Mouse (Mus musculus) erythroid progenitor cell, adult 5-6 weeks (primary cell): ENCODE data around the gene Prpf6. TPM values are rescaled to one million over a fixed set of nuclear protein-coding genes. Genes with fewer than 3 reads are reported as not detected.
A peak's percentile ranks its signal among the peaks of the same experiment; 100 is the strongest.

ENCODE experiments used
- ATAC-seq: replicated peaks from 2 replicates; pipeline ENCODE4 v1.8.0; 2016; ENCODE audit warnings: moderate number of reproducible peaks, mild to moderate bottlenecking, moderate TSS enrichment, inconsistent platforms; ENCODE audit not compliant: poor library complexity, low FRiP score, severe bottlenecking
- total RNA-seq, 2 experiments: library from RNA; stranded (forward) in 1 of 2; stranded (reverse) in 1 of 2; fragments of 150-400 nt in 1 of 2; fragments of 186-747, 209-891 nt in 1 of 2; gene quantifications; 2 replicates each; pipeline versions ENCODE4 v1.2.3 to v1.2.4; 2015 to 2017; ENCODE audit warnings: low replicate concordance in 2 of 2

Prpf6 gene
- total RNA-seq, 2 experiments from 2014 or later, result 11.7 to 28.1 TPM

DNA sequence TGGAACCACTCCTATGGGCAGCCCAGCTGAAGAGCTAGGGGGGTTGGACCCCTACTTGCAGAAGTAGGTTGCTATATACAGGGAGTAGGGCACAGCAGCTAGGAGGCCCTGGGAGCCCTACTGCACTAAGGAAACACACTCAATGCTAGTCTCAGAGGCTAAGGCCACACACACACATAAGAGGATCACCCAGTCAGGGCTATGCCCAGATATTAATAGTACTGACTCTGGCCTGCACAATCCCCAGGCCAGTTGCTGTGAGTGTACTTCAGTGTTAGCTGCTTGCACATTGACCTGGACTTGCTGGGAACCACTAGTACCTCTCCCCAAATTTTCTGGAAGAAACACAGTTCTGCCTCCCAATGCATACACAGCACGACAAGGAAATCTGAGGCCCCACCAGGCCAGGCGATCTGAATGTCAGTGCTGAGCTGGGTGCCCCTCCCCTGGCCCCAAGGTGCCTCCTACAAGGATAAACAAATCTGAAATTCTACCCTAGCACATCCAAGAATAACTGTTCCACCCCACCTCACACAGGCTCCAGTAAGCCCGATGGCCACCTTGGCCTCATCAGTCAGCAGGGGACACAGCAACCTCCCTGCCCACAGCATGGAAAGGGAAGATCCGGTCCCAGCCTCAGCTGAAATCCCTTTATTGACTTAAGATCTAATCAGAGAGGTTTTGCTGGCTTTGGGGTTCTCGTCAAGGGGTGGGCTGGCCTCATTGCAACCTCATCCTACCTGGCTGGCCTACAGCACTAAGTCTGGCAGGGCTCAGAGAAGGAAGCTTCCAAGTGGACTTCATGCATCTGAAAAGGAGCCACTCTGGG lies 12.7 kb upstream of the Prpf6 start:
- ATAC-seq, result no peak

- no peak for ATAC-seq
Observed at GRCm38 (mm10) chr2:181579681-181580080, 12.0 kb upstream of the Prpf6 start.

GRCm38 (mm10) chr2:181580131-181580772 lies 11.4 kb upstream of the Prpf6 start:
- no peak for ATAC-seq

DNA sequence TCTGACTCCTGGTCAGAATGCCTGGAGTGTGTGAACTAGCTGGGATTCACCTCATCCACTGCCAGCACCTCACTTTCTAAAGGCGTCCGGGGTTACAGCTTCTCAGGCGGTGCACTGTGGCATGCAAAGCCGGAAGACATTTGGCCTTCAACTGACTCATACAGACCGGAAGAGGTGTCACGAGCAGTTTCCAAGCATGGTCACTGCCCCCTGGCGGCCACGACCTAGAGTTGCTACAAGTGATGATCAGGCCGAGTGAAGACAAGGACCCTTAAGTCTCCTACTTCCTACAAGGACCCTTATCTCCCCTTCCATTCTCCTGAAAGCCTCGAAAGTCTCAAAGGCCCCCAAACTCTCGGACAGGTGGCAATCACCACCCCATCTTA lies 10.7 kb upstream of the Prpf6 start:
- ATAC-seq, result peak; percentile 79

GRCm38 (mm10) chr2:181581402-181582120 lies 10.1 kb upstream of the Prpf6 start:
- peak; percentile 77 for ATAC-seq

- ATAC-seq, result no peak
Observed at GRCm38 (mm10) chr2:181582358-181582757, 9.3 kb upstream of the Prpf6 start.

DNA sequence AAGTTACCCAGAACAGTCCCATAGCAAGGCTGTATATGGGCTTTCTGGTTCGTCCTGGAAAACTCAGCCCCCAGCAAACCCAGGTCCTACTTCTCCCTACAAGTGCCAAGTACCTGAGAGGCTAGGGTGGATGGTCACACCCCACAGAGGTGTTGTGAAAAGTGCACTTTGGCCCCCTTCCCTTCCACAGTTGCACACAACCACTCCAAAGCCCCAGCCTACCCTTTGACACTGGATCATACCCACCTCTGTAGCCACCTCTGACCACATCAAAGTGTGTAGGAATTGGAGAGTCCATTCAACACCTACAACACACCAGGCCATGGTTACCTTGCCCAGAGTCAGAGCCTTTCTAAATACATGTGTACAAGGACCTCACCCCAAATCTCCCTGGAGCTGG lies 8.7 kb upstream of the Prpf6 start:
- ATAC-seq, result no peak

DNA sequence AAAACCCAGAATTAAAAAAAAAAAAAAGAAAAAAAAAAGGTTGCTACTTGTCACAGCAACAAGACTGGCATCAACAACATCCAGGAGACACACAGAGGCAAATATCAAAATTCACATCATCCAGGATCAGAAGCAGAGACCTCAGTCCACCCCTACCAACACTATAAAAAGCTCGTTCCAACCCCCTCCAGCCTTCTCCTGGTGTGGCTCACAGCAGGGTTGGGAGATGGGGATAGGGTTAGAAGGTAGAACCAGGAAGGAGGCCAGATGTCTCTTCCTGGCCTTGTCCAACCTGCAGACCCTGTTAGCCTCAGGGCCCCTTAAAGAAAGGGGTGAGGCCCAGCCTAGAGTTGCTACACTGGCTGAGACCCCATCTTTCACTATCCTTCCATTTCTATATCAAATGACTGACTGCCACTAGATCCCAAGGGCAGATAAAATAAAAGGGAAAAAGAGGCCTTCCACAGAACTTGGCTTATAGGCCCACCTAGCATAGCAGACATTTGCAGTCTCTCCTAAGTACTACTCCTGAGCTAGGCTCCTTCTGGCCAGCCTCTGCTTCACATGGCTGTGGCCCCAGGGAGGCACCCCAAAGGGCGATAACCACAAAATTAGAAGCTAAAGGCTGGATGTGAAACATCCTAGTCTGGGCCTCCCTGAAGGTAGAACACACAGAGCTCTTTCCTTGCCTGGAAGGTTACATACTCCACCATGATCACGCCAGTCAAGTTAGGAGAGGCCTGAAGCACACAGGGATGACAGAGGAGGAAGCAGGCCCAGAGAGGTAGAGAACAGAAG lies 8.0 kb upstream of the Prpf6 start:
- ATAC-seq, result no peak

- ATAC-seq, result no peak
Observed at GRCm38 (mm10) chr2:181584411-181584942, 7.2 kb upstream of the Prpf6 start, which contains the start of gene Uckl1. Gene Uckl1 (minus strand): TSS chr2:181584892.

GRCm38 (mm10) chr2:181585506-181585905 lies 6.2 kb upstream of the Prpf6 start:
- ATAC-seq, result no peak

DNA sequence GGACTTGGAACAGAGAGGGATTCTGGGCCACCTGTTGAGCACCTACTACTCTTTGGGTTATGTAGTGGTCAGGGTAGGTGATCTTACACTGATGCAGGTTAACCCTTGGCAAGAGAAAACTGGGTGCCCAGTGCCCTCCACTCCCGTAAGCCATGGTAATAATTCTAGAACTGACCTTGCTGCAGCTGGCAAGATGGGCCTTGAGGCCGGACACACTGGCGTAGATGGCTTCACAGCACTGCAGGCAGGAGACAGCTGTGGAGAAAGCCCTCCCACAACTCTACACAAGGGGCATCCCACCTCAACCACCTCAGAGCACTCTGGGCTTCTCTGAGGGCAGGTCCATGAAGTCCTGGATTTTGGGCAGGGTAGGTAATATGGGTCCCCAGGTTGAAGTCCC lies 5.5 kb upstream of the Prpf6 start:
- ATAC-seq, result no peak

GRCm38 (mm10) chr2:181587796-181588195 lies 3.9 kb upstream of the Prpf6 start:
- ATAC-seq, result no peak

- no peak for ATAC-seq
Observed at GRCm38 (mm10) chr2:181588229-181588780, 3.4 kb upstream of the Prpf6 start.

DNA sequence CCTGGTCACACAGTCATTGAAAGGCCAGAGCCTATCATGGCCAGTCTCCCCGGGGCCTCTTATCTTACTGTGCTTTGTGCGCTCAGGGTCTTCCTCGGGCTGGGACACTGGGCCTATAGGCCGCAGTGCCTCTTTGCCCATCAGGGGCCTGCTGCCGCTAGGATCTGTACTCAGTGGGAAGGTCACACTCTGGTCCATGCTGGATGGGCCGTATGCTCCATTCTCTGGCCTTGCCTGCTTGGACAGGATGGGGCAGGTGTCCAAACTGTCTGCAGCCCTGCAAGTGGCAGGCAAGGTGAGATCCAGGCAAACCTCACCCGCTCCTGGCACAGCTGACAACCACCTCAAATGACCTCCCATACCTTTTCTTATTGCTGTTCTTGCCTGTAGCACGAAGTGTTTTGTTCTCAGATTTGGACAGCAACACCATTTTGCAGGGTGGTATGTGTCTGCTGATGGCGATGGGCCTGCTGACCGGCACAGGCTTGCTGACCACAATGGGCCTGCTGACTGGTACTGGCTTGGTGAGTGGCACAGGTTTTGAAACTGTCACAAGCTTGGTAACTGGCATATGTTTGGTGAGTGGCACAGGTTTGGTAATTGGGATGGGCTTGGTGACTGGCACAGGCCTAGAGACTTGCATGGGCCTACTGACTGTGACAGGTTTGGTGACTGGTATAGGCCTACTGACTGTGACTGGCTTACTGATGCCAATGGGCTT lies 2.5 kb upstream of the Prpf6 start:
- no peak for ATAC-seq

- ATAC-seq, result no peak
Observed at GRCm38 (mm10) chr2:181589732-181590105, 1.9 kb upstream of the Prpf6 start.

GRCm38 (mm10) chr2:181590471-181590870 lies 1.2 kb upstream of the Prpf6 start:
- no peak for ATAC-seq

- ATAC-seq, result no peak
Observed at GRCm38 (mm10) chr2:181592231-181593041, 768 bp downstream of the Prpf6 start, which contains the start of gene Zfp512b. Gene Zfp512b (minus strand): TSS chr2:181592803.

DNA sequence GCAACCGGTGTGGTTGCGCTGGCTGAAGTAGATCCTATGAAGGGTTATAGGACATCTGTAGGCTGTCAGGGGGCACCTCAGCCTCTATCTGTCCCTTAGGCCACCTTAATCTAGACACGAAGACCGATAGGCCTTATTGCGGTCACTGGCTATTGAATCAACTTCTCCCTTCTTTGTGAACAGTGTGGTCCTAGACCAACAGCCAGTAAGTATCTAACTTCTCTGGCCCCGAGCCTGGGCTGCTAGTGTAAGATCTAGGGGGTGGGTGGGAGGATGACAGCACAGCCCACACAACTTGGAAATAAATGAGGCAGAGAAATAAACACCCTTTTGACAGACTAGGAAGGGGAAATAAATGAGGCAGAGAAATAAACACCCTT lies 1.4 kb downstream of the Prpf6 start:
- no peak for ATAC-seq
